Mouse (Mus musculus): ENCODE measurements around the gene Crisp1.

Gene Crisp1

DNA sequence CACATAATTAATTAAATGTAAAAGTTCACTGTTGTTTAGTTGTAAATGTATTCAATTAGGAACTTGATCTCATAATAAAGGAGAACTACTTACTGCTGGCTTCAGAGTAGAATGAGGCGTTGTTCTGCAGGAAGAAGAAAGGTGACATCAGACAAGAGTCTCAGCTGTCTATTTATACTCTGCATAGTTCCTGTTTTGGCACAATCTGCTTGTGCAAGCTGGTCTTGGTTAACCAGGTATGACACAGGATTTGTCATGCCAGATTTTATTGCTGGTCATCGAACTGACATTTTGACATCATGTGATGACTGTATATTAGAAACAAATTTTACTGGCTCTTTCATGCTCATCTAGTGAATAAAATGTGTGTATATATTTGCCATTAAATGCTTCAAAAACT lies at the start of gene Crisp1:
Gene Crisp1 (minus strand): TSS at position 146 of the 400 bp plus-strand sequence.
- DNase-seq (ENCODE audit: low read depth, low spot score), result no peak

DNA sequence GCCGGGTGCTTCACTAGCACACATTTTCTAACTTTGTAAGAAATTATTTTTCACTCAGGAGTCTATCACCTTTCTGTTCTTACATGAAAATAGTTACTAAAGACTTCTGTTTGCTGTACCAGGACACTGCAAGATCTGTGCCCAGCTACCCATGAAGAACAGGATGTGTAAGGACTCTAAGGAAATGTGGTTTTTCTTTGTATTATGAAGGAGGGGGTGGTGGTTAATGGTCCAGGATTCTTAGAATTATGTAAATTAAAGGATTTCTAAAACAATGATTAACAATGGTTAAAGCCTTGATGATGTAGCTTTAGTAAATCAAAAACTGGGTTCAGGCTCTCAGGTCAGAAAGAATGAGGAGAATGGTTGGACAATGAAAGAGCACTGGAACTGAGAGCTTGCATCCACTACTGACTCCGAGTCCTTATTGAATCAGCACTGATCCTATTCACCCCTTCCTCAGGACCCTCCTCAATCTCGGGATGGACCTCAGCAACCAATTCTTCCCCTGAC lies 23.5 kb upstream of the Crisp1 start:
- DNase-seq (ENCODE audit: low read depth, low spot score), result no peak

DNA sequence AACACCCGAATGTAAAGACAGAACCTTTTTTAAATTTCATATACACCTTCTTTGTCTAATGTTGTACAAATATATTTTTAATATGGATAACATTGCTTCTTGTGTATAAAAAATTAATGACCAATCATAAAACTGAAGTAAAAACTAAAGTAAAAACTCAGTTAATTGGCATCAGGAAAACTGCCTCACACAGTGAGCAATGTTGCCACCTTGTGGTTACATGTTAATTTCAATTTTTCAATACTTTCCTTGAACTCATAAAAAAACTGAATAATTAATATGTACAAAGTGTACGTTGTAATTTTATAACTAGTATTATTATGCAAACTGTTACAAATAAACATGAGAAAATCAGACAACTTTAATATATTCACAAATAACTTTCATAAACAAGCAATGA lies 33.6 kb downstream of the Crisp1 start:
- no peak for DNase-seq (ENCODE audit: low read depth, low spot score)

DNA sequence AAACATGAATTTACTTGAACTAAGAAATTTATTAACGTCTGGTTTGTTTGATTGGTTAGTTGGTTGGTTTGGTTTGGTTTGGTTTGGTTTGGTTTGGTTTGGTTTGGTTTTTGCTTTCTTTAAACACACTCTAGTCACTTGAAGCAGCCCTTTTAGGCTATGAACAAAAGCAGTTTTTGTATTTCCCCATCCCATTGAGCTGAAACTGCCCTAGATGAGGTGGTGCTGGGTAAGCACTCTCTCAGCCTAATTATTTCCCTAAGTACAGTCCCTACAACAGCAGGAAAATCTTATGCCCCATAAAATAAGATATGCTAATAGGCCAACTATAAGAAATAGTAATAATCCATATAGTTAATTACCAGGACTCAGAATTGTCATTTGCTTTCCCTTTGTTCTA lies 43.5 kb downstream of the Crisp1 start:
- no peak for DNase-seq (ENCODE audit: low read depth, low spot score)

DNA sequence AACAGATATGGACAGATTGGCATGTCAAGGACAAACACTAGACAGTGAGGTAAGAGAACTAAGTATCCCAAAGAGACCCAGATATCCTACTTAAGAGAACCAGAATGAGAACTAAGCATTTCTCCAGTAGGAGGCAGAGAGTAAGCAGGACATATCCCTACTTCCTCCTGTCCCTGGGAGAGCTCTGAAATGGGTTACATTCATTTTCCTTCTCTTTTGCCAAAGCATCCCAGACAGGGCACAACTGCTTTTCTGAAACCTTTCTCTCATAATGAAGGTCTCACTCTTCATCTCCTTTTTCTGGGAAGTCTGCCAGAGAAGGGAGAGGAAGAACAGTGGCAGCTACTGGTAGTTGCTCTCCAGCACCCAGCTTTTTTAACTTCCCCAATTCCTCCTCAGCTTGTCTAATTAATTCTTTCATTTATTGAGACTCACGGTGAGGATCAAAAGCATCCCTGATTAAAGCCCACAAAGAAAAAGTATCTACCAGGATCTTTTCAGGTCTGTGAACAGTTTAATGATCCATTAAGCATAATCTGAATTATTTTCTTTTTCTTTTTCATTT lies 44.0 kb downstream of the Crisp1 start:
- no peak for DNase-seq (ENCODE audit: low read depth, low spot score)

DNA sequence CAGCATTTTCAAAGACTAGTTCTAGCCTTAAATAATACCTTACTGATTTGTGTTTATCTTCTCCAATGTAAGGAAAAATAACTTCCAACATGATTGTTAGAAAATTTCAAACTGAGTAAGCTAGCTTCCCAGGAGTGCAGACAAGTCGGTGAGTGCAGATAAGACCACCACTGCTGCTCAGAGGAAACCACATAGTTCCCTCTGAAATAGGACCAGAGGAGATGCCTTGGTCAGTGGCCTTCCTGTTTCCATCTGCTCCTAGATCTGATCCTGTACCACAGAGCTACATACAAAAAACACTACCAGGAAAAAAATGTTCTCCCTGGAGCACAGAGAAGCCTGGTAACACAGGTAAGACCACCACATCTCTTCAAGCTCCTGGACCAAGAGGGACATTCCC lies 66.5 kb downstream of the Crisp1 start:
- DNase-seq (ENCODE audit: low read depth, low spot score), result no peak
